Mouse (Mus musculus) cerebellum, postnatal 10 days (tissue): ENCODE measurements at regions not wholly inside any gene's neighbourhood (a gene's known extent, or its start where the extent isn't known, plus 50 kb on each side); places are given as distances from the start of the nearest gene placed in this dataset.
"Not testable (repeated sequence)": the region's sequence is repeated elsewhere in the genome, so short reads cannot be mapped to it uniquely, and the experiment has no call there.

Source experiments
- DNase-seq, 2 experiments: peaks; one replicate each; pipeline ENCODE4 v3.0.0; 2021; ENCODE audit warnings: mixed read lengths in 2 of 2

DNA sequence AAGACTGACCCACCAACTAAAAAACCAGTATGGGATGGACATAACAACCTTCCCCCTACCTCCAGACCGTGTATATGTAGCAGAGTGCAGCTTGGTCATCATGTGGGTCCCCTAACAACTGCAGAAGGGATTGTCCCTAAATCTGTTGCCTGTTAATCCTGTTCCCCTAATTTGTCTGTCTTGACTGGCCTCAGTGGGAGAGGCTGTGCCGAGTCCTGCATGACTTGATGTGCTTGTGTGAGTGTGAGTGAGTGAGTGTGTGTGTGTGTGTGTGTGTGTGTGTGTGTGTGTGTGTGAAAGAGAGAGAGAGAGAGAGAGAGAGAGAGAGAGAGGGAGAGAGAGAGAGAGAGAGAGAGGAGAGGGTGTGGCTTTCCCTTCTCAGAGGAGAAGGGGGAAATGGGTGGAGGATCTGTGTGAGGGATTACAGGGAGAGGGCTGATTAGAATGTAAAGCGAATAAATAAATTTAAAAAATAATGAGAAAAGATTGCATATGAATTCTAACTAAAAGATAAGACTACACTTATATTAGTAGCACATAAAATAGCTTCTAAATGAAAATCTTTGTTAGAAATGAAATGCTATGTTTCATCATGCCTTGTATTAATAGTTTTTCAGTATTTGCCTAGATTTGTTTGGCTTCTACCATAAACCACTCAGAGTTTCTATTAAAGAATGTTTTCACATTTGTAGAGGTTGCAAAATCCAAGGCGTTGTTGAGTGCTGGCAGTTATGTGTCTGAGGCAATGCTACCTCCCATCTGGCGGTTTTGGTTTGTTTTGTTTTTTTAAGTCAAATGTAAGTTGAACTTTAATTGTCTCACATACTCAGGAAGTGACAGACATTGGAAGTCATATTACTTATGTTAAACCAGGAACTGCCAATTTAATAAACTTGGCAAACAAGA lies 740.9 kb downstream of the Abca13 start:
- no peak for DNase-seq

DNA sequence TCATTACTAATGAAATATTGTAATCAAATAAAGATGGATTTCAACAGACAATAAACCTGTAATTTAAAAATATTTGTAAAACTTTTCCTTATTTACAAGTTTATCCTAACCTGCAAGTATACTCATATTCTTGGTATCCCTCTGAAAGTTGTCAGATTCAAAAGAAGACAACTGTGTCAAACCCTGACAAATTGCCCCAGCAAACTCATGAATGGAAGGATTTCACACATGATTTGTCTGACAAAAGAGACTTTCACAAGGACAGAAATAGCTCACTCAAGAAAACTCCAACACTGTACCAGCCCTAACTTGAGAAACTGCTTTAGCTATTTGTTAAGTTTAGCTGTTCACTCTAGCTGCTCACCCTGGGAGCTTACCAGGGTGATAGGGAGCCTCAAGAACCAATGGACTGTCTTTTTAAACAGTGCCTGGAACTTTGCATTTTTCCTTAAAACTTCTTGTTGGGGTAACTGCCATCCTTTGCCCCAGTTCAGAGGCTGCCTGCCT lies 771.0 kb downstream of the Abca13 start:
- no peak for DNase-seq

DNA sequence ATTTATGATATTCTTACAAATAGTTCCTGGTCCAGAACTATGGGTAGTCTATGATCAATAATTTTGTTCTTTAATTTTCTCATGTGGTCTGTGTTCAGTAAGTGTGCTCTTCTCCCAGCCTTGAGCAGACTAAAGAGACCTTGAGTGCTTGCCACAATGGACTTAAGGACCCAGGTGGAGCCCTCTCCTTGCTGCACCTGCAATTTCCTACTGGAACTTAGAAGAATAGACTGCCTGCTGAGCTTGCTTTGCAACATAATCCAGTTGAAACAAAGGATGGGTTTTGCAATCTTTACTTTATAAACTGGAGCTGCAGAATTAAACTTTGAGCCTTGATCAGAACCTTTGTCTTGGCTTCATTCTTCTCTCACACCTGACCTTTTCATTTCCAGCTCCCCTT lies 791.2 kb downstream of the Abca13 start:
- no peak for DNase-seq

DNA sequence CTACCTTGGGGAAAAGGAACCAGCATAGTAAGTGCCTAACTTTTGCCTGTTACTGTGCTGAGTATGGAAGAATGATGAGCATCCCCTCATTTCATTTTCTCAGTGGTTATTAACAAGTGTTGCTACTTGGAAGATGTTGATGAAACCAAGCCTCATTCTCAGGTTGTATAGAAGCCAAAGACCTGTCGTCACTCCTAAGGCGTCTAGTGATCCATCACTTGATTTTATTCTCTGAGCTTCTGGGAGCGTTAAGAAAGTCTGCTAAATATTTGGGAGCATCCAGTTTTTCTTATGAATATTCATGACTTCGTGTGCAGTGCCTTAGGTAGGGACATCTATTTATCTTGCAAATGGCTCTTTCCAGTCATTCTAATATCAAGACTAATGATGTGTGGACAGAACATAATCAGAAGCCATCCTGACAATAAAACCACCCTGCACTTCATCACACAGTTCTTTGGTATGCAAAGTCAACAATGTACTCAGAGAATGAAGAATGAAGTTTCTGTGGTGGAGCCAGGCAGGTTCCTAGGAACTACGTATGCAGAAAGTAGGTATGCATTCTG lies 802.9 kb downstream of the Abca13 start:
- DNase-seq, result no peak

DNA sequence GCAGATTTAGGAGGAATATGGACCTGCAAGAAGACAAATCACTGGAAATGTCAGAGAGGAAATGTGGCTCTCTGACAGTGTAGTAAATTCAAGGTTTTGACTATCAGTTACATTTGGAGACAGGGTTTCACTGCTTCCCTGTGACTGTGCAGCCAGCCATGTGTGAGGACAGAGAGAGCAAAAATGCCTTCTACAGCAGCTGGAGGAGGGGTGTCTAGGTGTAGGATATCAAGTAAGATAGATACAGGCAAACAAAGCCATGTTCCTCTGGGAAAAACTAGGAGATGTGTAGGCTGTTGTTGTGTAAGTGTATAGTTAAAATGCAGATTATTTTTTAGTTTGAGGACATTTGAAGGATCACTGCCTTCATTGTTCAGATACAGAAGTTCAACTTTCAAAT lies 803.6 kb downstream of the Abca13 start:
- DNase-seq, result no peak

DNA sequence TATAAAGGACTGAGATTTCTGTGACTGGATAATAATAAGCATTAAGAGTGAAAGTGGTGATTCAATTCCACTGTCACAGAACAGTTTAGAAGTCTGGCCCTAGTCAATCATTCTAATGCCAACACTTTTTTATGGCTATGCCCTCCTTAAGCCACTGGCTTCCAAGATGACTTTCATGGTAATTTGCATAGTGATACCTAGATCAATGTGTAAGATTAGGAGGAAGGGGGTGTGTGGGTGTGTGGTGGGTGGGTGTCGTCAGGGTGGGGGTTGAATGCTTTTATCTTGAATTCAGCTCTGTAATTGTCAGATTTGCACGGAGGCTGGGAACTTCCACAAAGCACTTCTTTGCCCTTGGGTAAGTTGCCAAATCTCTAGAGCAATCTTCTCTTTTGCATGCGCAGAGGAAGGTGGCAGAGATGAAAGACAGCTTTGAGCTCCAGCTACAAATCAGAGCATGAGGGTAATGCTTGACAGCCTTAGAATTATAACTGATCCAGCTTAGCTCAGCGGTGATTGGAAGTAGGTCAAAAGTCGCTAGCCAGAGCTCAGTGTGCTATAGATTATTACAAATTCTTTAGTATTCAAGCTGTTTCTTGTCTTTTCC lies 805.9 kb downstream of the Abca13 start:
- peak; percentile 2 to 11 for DNase-seq

DNA sequence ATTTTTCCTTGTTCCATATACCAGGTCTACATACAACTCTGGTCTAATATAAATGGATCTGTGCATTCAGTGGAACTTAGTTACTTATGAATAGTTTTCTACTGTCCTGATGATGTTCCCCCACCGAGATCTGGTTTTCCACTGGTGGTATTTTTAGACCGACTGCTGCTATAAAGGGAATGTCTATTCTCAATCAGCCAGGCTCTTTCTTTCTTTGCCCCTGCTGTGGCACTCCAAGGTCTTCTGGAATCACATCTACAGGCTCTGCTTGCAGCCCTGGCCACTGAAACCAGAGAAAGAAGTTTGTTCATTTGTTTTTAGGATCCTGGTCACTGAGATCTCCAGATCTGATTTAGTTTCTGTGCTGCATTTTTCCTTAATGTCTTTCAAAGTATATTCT lies 810.4 kb downstream of the Abca13 start:
- DNase-seq, result no peak

DNA sequence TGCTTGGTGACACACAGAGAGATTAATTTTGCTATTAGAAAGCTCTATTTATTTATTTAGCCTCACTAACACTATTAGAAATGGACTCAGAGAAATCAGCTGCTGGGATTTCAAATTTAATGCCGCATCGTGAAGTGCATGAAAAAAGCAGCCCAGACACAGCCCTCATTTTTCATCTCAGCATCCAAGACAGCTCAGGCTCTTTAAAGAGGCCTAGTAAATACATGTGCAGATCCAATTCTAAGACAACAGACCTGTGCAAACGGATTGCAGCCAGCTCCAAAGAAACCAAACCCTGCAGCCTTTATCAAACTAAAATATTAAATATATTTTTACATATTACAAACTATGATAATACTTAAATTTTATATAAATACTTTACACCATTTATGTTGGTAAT lies 815.1 kb downstream of the Abca13 start:
- DNase-seq, result no peak

DNA sequence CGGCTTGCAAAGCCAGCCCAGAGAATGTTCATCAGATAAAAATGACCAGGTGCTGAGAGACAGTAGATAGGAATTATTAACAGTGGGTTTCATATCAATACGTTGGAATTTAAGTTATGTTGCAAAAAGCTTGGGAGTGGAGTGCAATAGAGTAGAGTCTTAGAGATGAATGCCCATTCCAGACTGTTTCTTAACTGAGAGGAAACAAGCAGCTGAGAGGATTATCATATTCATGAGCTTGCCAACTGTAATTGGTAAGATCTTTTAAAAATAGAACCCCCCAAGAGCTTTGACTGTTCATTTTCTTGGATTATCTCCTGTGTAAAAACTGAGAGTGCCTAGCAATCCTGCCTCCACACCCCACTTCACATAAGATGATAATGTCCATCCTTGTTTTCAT lies 854.9 kb downstream of the Abca13 start:
- no peak for DNase-seq

DNA sequence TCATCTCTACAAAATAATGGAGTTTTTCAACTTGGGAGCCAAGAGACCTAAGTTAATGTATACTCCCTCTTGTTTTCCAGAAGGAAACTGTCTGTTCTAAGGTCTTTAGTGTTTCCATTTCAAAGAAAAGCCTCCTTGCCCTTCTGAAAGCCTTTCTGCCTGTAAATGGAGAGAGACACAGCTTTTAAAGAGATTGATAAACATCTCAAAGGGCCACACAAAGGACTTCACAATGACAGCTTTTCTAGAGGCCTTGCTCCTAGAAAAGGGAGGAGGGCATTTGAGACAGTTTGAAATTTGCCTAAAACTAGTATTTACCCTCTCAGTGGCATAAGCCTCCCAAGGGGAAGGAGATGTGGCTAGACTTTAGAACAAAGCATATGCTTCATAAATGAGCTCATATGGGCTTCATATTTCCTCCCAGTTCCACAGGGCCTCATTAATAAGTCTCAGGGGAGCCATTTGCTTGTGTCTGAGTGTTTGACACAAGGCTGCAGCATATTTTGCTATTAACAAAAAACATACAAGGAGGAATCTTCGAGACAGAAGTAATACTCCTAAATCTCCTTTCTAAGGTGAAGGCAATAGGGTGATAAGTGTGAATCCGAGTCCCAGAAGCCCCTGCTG lies 860.0 kb downstream of the Abca13 start:
- DNase-seq, result no peak

DNA sequence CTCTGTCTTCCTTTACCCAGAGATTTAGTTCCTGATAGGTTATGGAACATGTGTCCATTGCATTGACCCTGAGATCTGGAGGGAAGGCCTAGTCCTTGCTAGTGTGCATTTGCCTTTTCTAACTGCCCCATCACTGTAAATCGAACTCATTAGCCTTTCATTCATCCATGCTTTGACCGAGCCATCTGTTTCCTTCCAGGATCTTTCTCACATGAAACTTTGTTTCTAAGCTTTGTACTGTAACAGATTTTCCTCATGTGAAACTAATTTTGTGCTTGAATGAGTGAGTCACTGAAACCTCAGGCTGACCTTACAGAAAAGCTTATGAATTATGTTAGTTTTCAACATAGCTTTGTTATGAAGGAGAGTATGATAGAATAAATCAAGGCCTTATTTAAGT lies 880.1 kb downstream of the Abca13 start:
- DNase-seq, result no peak

DNA sequence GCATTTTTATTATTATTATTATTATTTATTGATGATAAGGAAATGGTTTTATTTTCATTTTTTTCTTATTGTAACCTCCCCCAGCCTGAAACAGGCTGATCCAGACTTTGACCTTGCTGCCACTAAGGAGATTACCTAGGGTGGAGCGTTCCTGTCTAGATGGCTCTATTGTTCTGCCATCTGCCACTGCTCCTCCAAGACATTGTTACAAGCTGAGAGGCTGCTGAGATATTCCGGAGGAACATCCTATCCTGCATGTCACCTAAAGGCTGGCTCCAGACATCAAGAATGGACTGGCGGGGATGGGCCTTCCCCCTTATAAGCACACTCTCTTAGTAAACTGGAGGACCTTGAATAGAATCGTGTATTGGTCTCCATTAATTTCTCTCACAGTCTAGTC lies 896.2 kb downstream of the Abca13 start:
- no peak for DNase-seq

DNA sequence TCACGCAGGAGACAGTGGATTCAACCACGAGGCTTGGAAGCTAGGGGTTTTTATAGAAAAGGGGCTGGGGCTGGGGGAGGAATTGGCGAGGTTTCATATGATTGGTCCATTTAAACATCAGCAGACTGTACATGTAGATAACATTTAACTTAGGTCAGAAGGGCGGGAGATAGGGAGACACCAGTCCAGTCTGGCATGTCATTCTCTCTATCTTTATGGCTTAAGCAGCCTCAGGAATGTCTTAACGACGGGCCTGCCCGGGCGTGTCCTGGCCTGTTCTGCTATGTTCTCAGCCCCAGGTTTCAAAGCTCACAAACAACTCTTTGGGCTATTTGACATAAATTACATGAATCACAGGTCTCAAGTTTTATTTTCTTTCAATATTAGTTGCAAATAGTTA lies 910.6 kb downstream of the Abca13 start:
- DNase-seq, result not testable (repeated sequence)

DNA sequence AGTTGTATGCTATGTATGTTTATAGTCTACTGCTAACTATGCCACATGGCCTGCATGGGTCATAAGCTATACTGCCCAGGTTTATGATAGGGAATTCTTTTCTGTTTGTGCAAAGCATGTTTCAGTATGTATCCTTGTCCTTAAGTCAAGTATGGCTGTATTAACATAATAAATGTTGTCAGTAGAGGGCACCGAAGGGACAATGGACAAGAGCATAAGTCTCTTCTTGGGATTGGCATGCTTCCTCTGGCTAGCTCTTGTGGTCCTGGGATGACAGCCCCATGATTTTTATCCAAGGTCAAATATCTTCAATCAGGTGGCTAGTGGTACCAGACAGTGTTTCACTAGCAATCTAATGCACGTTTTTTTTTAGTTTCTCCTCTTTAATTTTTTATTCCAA lies 913.3 kb downstream of the Abca13 start:
- DNase-seq, result peak; percentile 4 to 10

DNA sequence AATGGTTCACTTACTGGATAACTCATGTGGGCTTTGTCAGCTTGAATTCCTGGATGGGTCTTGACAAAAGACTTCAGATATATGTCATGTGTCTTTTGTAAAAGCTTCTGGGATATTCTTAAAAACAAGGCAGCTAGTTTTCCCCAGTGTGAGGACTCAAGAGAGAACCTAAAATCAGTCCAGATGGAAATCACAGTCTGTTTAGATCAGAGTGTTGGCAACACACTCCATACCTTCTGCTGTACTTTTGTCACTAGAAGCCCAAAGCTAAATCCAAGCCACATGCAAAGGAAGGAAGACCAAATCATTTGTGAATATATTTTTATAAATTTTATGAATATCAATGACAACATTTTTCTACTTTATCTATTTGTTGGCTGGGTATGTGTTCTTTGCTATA lies 950.4 kb downstream of the Abca13 start:
- DNase-seq, result peak in 1 of 2 experiments; percentile 2

DNA sequence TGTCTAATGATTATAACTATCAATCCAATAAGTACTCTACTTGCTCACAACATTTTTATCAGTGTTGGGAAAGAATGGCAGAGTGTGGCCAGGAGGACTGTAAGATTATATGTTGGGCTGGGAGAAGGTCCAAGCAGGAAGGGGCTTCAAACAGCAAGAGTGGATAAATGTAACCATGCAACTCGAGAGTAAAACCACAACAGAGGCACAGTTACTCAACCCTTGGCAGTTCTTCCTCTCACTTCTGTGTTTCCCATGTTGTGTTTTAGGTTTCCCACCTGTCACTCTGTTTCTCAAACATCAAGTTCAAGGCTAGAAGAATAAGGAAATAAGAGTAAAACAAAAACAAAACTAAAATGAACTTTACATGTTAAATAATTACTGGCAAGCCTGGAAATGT lies 957.4 kb downstream of the Abca13 start:
- no peak for DNase-seq

DNA sequence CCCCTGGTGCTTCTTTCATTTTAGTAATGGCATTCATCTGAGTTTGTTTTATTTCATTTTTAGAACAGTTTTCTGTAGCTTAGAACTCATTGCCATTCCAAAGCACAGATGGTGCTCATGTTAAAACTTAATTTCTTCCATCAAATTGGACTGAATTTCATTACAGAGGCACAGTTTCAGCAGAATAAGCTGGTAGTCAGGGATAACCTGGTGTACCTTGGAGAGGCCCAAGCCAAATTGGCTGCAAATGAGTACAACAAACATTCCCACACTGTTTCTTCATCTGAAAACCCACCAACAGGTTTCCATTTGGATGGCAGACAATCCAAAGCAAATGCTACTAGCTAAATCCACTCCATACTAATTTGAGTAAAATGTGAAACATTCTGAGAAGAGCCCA lies 960.2 kb upstream of the Vwc2 start:
- no peak for DNase-seq

DNA sequence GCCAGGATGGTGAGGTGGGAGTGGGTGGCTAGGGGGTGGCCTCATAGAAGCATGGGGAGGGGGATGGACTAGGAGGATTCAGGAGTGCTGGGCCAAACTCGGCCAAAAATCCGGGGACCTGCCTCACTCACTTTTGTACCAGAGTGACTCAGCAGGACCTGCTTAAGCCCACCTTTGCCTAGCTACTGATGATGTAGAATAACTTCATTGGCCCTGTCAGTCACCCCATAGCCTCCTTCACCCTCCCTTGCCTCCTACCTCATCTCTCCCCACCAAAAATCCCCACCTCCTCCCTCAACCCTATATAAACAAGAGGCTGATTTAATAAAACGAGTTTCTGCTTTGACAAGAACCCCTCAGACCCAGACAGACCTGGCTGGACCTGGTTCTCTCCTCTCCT lies 920.3 kb upstream of the Vwc2 start:
- DNase-seq, result no peak

DNA sequence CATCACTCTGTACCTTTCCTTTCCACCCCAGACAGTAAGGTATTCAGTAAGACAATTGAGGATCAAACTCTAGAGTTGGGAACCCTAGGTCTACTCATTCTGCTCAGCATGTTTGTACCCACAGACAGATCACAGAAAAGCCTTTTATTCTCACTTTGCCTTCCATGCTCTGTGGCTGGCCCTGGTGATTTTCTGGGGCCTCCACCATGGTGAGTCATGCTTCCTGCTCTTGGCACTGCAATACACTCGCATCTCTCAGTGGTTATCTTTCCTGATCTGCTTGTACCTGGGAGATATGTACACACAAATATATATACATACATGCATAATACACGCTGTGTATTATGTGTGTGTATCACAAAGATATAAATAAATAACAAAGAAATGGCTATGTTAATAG lies 919.2 kb upstream of the Vwc2 start:
- no peak for DNase-seq

DNA sequence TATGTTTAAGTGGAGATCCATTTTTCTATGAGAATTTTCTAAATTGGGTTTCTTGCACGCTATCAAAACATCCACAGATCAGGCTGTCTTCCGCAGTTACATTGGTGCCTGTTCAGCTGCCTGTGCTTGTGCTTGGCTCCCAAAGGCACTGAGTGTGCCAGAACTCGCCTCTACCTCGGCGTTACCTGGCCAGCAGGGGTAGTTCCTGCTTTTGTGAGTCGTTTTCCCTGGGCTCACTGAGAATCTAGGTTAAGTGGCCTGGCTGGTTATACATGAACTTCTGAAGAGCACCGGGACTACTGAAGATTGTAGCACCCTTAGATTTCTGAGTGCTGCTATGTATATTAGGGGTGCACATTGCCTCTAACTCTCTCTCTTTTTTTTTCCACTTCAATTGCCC lies 913.0 kb upstream of the Vwc2 start:
- DNase-seq, result peak; percentile 14 to 20

DNA sequence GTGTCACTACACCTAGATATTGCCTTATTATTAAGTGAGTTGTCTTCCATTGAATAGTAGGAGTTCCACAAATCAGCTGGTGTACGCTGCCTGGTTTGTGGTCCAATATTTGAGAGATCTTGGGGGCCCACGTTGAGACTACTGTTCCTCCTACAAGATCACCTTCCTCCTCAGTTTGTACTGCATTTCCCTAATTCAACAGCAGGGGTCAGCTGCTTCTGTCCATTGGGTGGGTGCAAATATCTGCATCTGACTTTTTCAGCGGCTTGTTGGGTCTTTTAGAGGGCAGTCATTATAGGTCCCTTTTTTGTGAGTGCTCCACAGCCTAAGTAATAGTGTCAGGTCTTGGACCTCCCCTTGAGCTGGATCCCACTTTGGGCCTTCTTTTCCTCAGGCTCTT lies 908.8 kb upstream of the Vwc2 start:
- no peak for DNase-seq
